Mouse (Mus musculus) olfactory bulb, adult 2 months (tissue): ENCODE results near the gene Ptpn7. TPM values are rescaled to one million over a fixed set of nuclear protein-coding genes. Genes with fewer than 3 reads are reported as not detected.

Source experiments
- H3K27ac ChIP-seq: fragments of 200-500 bp; 2 replicates; pipeline ENCODE4 v1.5.1; 2012; ENCODE audit warnings: low read depth, low read length; ENCODE audit not compliant: insufficient read depth
- H3K4me1 ChIP-seq: fragments of 200-500 bp; 2 replicates; pipeline ENCODE4 v1.6.1; 2012; ENCODE audit warnings: low read length; ENCODE audit not compliant: control insufficient read depth, insufficient read depth
- H3K4me3 ChIP-seq: fragments of 200-500 bp; 2 replicates; pipeline ENCODE4 v1.5.1; 2012; ENCODE audit warnings: mild to moderate bottlenecking, low read depth, low read length, moderate library complexity; ENCODE audit not compliant: insufficient read depth
- CTCF ChIP-seq: fragments of 200-500 bp; IDR thresholded peaks from 2 replicates; pipeline ENCODE4 v1.5.1; 2012; ENCODE audit warnings: low read depth, mild to moderate bottlenecking, low read length, moderate library complexity; ENCODE audit not compliant: insufficient read depth
- POLR2A ChIP-seq: fragments of 200-500 bp; IDR thresholded peaks from 2 replicates; pipeline ENCODE4 v1.6.1; 2012; ENCODE audit warnings: mild to moderate bottlenecking, low read depth, low read length, moderate library complexity; ENCODE audit not compliant: insufficient read depth
- WGBS: fragments of 180-500 bp; shearing (Covaris S2); methylation state at CpG from one replicate; pipeline ENCODE4 v1.1.7; 2018; 5-methylcytosine and 5-hydroxymethylcytosine counted together
- polyA plus RNA-seq: library from polyadenylated mRNA; stranded (reverse); fragments of >200 nt; gene quantifications from 2 replicates; pipeline ENCODE4 v1.2.4, GENCODE M21; 2012; ENCODE audit warnings: low replicate concordance; ENCODE audit not compliant: missing spikeins, insufficient read depth, insufficient read length

Gene Ptpn7
- polyA plus RNA-seq, 1 experiment, result not detected

DNA sequence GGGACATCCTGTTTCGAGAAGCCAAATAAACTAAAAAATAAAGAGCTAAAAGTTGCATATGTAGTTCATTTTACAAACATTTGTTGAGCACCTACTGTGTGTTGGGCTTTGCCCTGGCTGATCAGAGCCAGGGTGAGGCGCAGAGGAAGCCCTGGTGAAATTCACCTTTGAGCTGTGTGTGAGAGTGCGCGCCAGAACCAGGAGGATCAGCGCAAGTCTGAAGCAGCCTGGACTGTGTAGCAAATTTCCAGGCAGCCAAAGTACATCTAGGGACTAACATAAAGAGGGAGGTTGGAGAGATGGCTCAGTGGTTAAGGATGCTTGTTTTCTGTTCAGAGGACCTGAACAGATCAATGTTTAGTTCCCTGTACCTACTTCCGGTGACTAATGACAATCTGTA lies 40.8 kb downstream of the Ptpn7 start:
- no peak for TF ChIP-seq CTCF
- no peak for TF ChIP-seq POLR2A
- Histone ChIP-seq H3K4me1 (peaks cover 7% of the 10 kb centered on the region), H3K4me3 (no peak overlapping the region), H3K27ac (no peak overlapping the region)
- WGBS, result 95% methylated on average over 6 of the region's 6 CpGs

DNA sequence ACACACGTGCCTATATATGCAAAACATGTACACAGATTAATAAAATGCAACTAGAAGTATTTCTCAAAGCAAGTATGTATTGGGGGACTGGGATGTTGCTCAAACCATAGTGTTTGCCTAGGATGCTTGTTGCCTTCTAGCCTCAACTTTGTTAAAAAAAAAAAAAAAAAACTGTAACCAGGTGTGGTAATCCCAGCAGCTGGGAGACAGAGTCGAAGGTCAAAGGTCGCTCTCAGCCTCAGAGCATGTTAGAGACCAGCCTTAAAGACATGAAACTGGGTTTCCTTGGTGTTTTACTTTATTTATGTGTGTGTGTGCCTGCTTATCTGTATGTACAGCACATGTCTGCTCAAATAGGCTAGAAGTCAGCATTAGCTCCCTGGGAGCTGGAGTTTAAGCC lies 42.7 kb downstream of the Ptpn7 start:
- H3K4me1 ChIP-seq, result no peaks in the 10 kb centered on the region
- H3K27ac ChIP-seq, result no peak overlapping the region
- no peak overlapping the region for H3K4me3 ChIP-seq
- TF ChIP-seq POLR2A, result no peak
- TF ChIP-seq CTCF, result no peak
- 94% methylated on average over 3 of the region's 3 CpGs for WGBS

DNA sequence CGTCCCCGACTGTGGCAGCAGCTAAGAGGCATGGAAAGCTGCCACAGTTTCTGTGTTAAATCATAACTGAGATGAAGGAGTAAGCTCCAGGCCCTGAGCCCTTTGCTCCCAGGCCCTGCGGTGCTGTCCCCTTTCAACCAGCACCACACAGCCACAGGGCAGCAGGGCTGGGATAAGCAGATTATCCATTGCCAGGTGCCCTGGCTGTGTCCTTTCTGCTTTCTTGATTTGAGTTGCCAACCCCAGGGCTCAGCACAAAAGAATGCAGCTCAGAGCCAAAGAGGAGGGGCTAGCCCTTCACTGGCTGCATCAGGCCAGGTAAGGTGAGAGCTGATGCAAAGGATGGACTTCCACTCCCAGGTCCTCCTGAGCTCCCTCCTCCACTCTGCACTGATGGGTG lies 45.2 kb downstream of the Ptpn7 start:
- Histone ChIP-seq H3K4me1 (no peaks in the 10 kb centered on the region), H3K4me3 (no peak overlapping the region), H3K27ac (no peak overlapping the region)
- WGBS, result 82% methylated on average over 3 of the region's 3 CpGs
- no peak for TF ChIP-seq POLR2A
- TF ChIP-seq CTCF, result no peak

GRCm38 (mm10) chr1:135178863-135179262 lies 46.4 kb downstream of the Ptpn7 start:
- H3K27ac ChIP-seq, result no peak overlapping the region
- peaks cover 10% of the 10 kb centered on the region for H3K4me1 ChIP-seq
- WGBS, result 78% methylated on average over 7 of the region's 7 CpGs
- no peak overlapping the region for H3K4me3 ChIP-seq
- TF ChIP-seq CTCF (no peak), POLR2A (no peak)

DNA sequence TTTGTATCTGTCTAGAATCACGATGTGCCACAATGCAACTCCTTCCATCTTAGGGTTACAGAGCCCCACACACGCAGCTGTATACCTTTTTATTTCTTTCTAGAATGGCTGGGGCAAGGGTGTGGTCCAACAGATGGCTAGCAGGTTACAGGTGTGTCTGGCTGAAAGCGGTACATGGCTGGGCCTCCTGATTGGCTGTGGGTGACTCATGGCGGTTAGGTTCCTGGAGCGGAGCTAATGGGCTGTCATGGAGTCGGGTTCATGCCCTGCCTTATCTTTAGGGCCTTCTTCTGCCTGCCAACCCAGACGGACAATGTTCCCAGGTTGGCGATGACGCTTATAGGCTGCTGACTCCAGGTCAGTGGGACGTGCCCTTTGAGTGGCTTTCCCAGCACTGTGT lies 48.3 kb downstream of the Ptpn7 start:
- Histone ChIP-seq H3K4me1 (peaks cover 13% of the 10 kb centered on the region), H3K4me3 (no peak overlapping the region), H3K27ac (no peak overlapping the region)
- 92% methylated on average over 10 of the region's 10 CpGs for WGBS
- TF ChIP-seq POLR2A (no peak), CTCF (no peak)

GRCm38 (mm10) chr1:135181275-135181674 lies 48.8 kb downstream of the Ptpn7 start:
- no peak overlapping the region for H3K27ac ChIP-seq
- TF ChIP-seq POLR2A (no peak), CTCF (no peak)
- H3K4me1 ChIP-seq, result peaks cover 13% of the 10 kb centered on the region
- no peak overlapping the region for H3K4me3 ChIP-seq
- WGBS, result 78% methylated on average over 4 of the region's 4 CpGs

- 80% methylated on average over 8 of the region's 8 CpGs for WGBS
- peaks cover 17% of the 10 kb centered on the region for H3K4me1 ChIP-seq
- no peak overlapping the region for H3K4me3 ChIP-seq
- TF ChIP-seq POLR2A, result no peak
- TF ChIP-seq CTCF, result no peak
- no peak overlapping the region for H3K27ac ChIP-seq
Observed at GRCm38 (mm10) chr1:135181880-135182623, 49.6 kb downstream of the Ptpn7 start.

DNA sequence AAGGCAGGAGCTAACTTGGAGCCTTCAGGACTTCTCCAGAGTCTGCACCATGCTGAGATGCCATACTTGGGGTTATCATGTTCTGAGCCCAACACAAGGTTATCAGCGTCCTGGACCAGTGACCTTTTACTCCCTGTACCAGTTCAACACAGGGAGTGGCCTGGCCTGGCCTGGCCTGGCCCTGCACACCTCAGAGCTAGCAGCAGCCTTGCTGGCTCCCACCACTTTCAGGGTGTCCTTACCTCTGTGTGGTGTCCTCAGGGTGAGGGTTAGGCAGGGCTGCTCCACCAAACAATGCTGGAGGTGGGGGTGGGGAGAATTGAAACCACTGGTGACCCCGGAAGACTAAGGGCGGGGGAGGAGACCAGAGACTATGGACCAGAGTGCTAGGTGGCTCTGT lies 50.5 kb downstream of the Ptpn7 start:
- Histone ChIP-seq H3K27ac (no peak overlapping the region), H3K4me1 (peaks cover 17% of the 10 kb centered on the region), H3K4me3 (no peak overlapping the region)
- WGBS, result 82% methylated on average over 3 of the region's 3 CpGs
- TF ChIP-seq CTCF (no peak), POLR2A (no peak)

GRCm38 (mm10) chr1:135183448-135183847 lies 50.9 kb downstream of the Ptpn7 start:
- H3K4me1 ChIP-seq, result peaks cover 17% of the 10 kb centered on the region
- TF ChIP-seq POLR2A, result no peak
- no peak for TF ChIP-seq CTCF
- WGBS, result 49% methylated on average over 4 of the region's 4 CpGs
- H3K4me3 ChIP-seq, result no peak overlapping the region
- 0 out of 2 replicates have a peak overlapping the region, but pooled peaks have one; percentile 3 for H3K27ac ChIP-seq
